Mouse (Mus musculus) brain, embryonic 14.5 days (tissue): ENCODE measurements around the gene Plcd3.

Experiments
- CTCF ChIP-seq: fragments of 200-500 bp; IDR thresholded peaks from 2 replicates; pipeline ENCODE4 v1.5.1; 2012; ENCODE audit warnings: inconsistent platforms, mild to moderate bottlenecking, moderate library complexity, borderline replicate concordance; ENCODE audit not compliant: insufficient read depth, insufficient read length; ENCODE audit errors: extremely low read depth
- POLR2A ChIP-seq: fragments of 200-500 bp; IDR thresholded peaks from 2 replicates; pipeline ENCODE4 v1.6.1; 2012; ENCODE audit warnings: mild to moderate bottlenecking, inconsistent platforms, borderline replicate concordance; ENCODE audit not compliant: poor library complexity, insufficient read depth, insufficient read length, severe bottlenecking; ENCODE audit errors: extremely low read depth

GRCm38 (mm10) chr11:103102725-103103349 lies 1.4 kb upstream of the Plcd3 start:
- TF ChIP-seq CTCF (peak; percentile 100), POLR2A (no peak)
